Mouse (Mus musculus) MEL-GATA-1-ER (cell line): Measurements from ENCODE around the gene Myo18b.

Experiments used
- DNase-seq: peaks from one replicate; pipeline ENCODE4 v3.0.0-alpha.2; 2012; ENCODE audit warnings: low read depth; ENCODE audit errors: extremely low read depth

The Myo18b gene

GRCm38 (mm10) chr5:112822426-112822825, 73.7 kb downstream of the Myo18b start:
- no peak for DNase-seq

- no peak for DNase-seq
Observed at GRCm38 (mm10) chr5:112815051-112815450, 81.1 kb downstream of the Myo18b start.

- no peak for DNase-seq
Observed at GRCm38 (mm10) chr5:112807629-112808028, 88.5 kb downstream of the Myo18b start.

GRCm38 (mm10) chr5:112796086-112796485, 100.1 kb downstream of the Myo18b start:
- no peak for DNase-seq

- DNase-seq: no peak
Observed at GRCm38 (mm10) chr5:112791792-112792780, 104.1 kb downstream of the Myo18b start.

- DNase-seq: no peak
Observed at GRCm38 (mm10) chr5:112790376-112791111, 105.6 kb downstream of the Myo18b start.

GRCm38 (mm10) chr5:112788441-112788840, 107.7 kb downstream of the Myo18b start:
- no peak for DNase-seq

- DNase-seq: no peak
Observed at GRCm38 (mm10) chr5:112786788-112787187, 109.4 kb downstream of the Myo18b start.

GRCm38 (mm10) chr5:112786031-112786430, 110.1 kb downstream of the Myo18b start:
- no peak for DNase-seq

GRCm38 (mm10) chr5:112781719-112782118, 114.4 kb downstream of the Myo18b start:
- DNase-seq: no peak

GRCm38 (mm10) chr5:112781231-112781630, 114.9 kb downstream of the Myo18b start:
- DNase-seq: no peak

GRCm38 (mm10) chr5:112780383-112780782, 115.8 kb downstream of the Myo18b start:
- DNase-seq: no peak

GRCm38 (mm10) chr5:112776781-112777405, 119.3 kb downstream of the Myo18b start:
- DNase-seq: no peak

- DNase-seq: no peak
Observed at GRCm38 (mm10) chr5:112773429-112773828, 122.7 kb downstream of the Myo18b start.

GRCm38 (mm10) chr5:112771376-112771901, 124.7 kb downstream of the Myo18b start:
- no peak for DNase-seq

GRCm38 (mm10) chr5:112769721-112770119, 126.4 kb downstream of the Myo18b start:
- no peak for DNase-seq

GRCm38 (mm10) chr5:112769020-112769720, 127.0 kb downstream of the Myo18b start:
- DNase-seq: no peak

GRCm38 (mm10) chr5:112768556-112768955, 127.6 kb downstream of the Myo18b start:
- DNase-seq: no peak

- DNase-seq: no peak
Observed at GRCm38 (mm10) chr5:112761415-112762075, 134.6 kb downstream of the Myo18b start.

GRCm38 (mm10) chr5:112755581-112755980, 140.6 kb downstream of the Myo18b start:
- no peak for DNase-seq
